Comparison of ENCODE assay signal across 17 mouse cellular contexts in the genomic region with DNA sequence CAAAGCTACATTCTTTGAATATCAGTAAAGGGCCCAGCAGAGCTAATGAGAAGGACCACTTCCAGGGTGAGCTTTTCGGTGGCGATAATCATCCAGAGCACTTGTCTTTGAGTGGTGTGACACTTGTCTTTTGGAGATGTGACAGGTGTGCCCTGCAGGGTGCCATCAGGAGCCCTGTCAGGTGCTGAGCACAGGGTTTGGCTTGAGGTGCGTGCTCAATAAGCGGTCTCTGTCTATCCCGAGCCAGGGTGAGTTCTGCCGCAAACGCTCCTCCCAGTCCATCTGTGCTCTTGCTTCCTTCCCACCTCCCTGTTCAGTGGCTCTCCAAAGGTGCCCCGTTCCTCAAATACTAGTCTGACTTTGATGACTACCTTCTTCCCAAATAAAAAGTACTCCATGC. TPM values are rescaled to one million over a fixed set of nuclear protein-coding genes. Genes with fewer than 3 reads are reported as not detected.
DNase-seq lines count a peak whose midpoint lies in the region; ATAC-seq and TF ChIP-seq lines count a peak whose summit lies in the region.
"Had no signal": no experiment of that assay in that cellular context is flagged by ENCODE, and none has a peak within 500 bp of the region (broad histone marks: within the 10 kb centered on the region; RNA-seq: fewer than 3 reads in every experiment).

No protein-coding gene starts in this region.

- no peak for TF ChIP-seq CTCF in liver, postnatal 0 days (IDR thresholded peaks at IDR 0.05; ENCODE audit: low read depth)

- no peak for TF ChIP-seq EP300 in liver, postnatal 0 days (IDR thresholded peaks at IDR 0.05; ENCODE audit: low read depth)

- H3K9me3 ChIP-seq in heart, embryonic 15.5 days (replicated peaks) = no peaks in the 10 kb centered on the region
- no peaks in the 10 kb centered on the region for H3K9me3 ChIP-seq in lung, embryonic 16.5 days (ENCODE audit: control insufficient read depth, low read length)
- no peaks in the 10 kb centered on the region for H3K9me3 ChIP-seq in liver, postnatal 0 days (ENCODE audit: low read length)
- H3K9me3 ChIP-seq: forebrain, embryonic 15.5 days; hindbrain, embryonic 13.5 days; liver, embryonic 15.5 days; midbrain, embryonic 10.5 days; neural tube, embryonic 13.5 days had no signal

- no peaks in the 10 kb centered on the region for H3K27me3 ChIP-seq in heart, embryonic 15.5 days
- no peaks in the 10 kb centered on the region for H3K27me3 ChIP-seq in lung, embryonic 16.5 days (ENCODE audit: control insufficient read depth, insufficient read depth, low read depth, low read length)
- no peaks in the 10 kb centered on the region for H3K27me3 ChIP-seq in liver, postnatal 0 days (ENCODE audit: insufficient read depth, low read length)
- H3K27me3 ChIP-seq: forebrain, embryonic 15.5 days; hindbrain, embryonic 13.5 days; liver, embryonic 15.5 days; neural tube, embryonic 13.5 days had no signal

- H3K4me2 ChIP-seq in heart, embryonic 15.5 days = peak overlapping the region; percentile 45
- H3K4me2 ChIP-seq in lung, embryonic 16.5 days (ENCODE audit: low read depth, low read length) = peak overlapping the region; percentile 22; the same call in 1 of the 2 replicates
- H3K4me2 ChIP-seq in liver, postnatal 0 days (ENCODE audit: low read depth, low read length) = no peak overlapping the region
- H3K4me2 ChIP-seq: forebrain, embryonic 15.5 days; hindbrain, embryonic 13.5 days; liver, embryonic 15.5 days; neural tube, embryonic 13.5 days had no signal

- no peak; the same call in 1 of the 2 replicates for ATAC-seq in heart, embryonic 15.5 days (replicated peaks; ENCODE audit: insufficient number of reproducible peaks, insufficient read depth, low FRiP score, low read depth)
- no peak for ATAC-seq in lung, embryonic 16.5 days (ENCODE audit: low read depth)
- no peak for ATAC-seq in liver, postnatal 0 days
- ATAC-seq: forebrain, embryonic 15.5 days; intestine, embryonic 16.5 days had no signal

- peaks cover 39% of the 10 kb centered on the region for H3K4me1 ChIP-seq in heart, embryonic 15.5 days (replicated peaks)
- peaks cover 29% of the 10 kb centered on the region for H3K4me1 ChIP-seq in lung, embryonic 16.5 days (replicated peaks; ENCODE audit: control insufficient read depth, insufficient read depth, low read length)
- H3K4me1 ChIP-seq in liver, postnatal 0 days (ENCODE audit: insufficient read depth) = no peaks in the 10 kb centered on the region; the same call in 1 of the 2 replicates
- H3K4me1 ChIP-seq: forebrain, embryonic 15.5 days; liver, embryonic 15.5 days; neural tube, embryonic 13.5 days had no signal

- no peak for DNase-seq in heart, postnatal 4 days
- no peak for DNase-seq in lung, adult 18-20 months
- peak; percentile 94 for DNase-seq in cerebellum, adult 9-10 months
- no peak for DNase-seq in liver, postnatal 0 days
- no peak for DNase-seq in testis, postnatal 14 days (ENCODE audit: low spot score)
- DNase-seq: gastrocnemius, postnatal 36 days; lung, postnatal 4 days had no signal

- no peaks in the 10 kb centered on the region for H3K36me3 ChIP-seq in heart, embryonic 15.5 days
- H3K36me3 ChIP-seq in lung, embryonic 16.5 days (ENCODE audit: control insufficient read depth, insufficient read depth, low read length) = no peaks in the 10 kb centered on the region
- no peaks in the 10 kb centered on the region for H3K36me3 ChIP-seq in liver, postnatal 0 days (replicated peaks; ENCODE audit: insufficient read depth, low read length)
- H3K36me3 ChIP-seq: forebrain, embryonic 15.5 days; hindbrain, embryonic 13.5 days; liver, embryonic 15.5 days; midbrain, embryonic 10.5 days; neural tube, embryonic 13.5 days had no signal

- no peak overlapping the region for H3K4me3 ChIP-seq in heart, embryonic 15.5 days
- no peak overlapping the region for H3K4me3 ChIP-seq in lung, embryonic 16.5 days (ENCODE audit: low read length)
- no peak overlapping the region for H3K4me3 ChIP-seq in liver, postnatal 0 days (ENCODE audit: low read depth, low read length)
- H3K4me3 ChIP-seq: forebrain, embryonic 15.5 days; hindbrain, embryonic 13.5 days; layer of hippocampus, adult 2 months; liver, embryonic 15.5 days; midbrain, embryonic 10.5 days; neural tube, embryonic 13.5 days had no signal

- no peak overlapping the region for H3K9ac ChIP-seq in heart, embryonic 15.5 days
- no peak overlapping the region for H3K9ac ChIP-seq in lung, embryonic 16.5 days (ENCODE audit: low read length)
- H3K9ac ChIP-seq in liver, postnatal 0 days (replicated peaks) = no peak overlapping the region
- H3K9ac ChIP-seq: forebrain, embryonic 15.5 days; hindbrain, embryonic 13.5 days; liver, embryonic 15.5 days; neural tube, embryonic 13.5 days had no signal

- 41% methylated on average over 8 of the region's 8 CpGs for WGBS in heart, embryonic 15.5 days
- 57% methylated on average over 8 of the region's 8 CpGs for WGBS in lung, embryonic 16.5 days
- WGBS in liver, postnatal 0 days (ENCODE audit: insufficient replicate concordance) = 84% methylated on average over 8 of the region's 8 CpGs

- H3K27ac ChIP-seq in heart, embryonic 15.5 days = peak overlapping the region; percentile 62
- no peak overlapping the region for H3K27ac ChIP-seq in lung, embryonic 16.5 days (ENCODE audit: low read length)
- no peak overlapping the region for H3K27ac ChIP-seq in liver, postnatal 0 days (ENCODE audit: low read depth)
- H3K27ac ChIP-seq: forebrain, embryonic 15.5 days; hindbrain, embryonic 13.5 days; kidney, postnatal 0 days; layer of hippocampus, adult 2 months; liver, embryonic 15.5 days; midbrain, embryonic 10.5 days; neural tube, embryonic 13.5 days had no signal

RNA-seq across cellular contexts. Expression of a gene that starts 35.5 kb away (rescaled TPM):
- polyA plus RNA-seq in heart, embryonic 15.5 days (2015; fragmentation: Nextera tagmentation; extraction: Ambion mirVana) = 99.3 and 108 TPM in 2 replicates
- 100 to 1,000 TPM; 208 to 210 TPM for total RNA-seq in heart, postnatal 4 days (2021)
- polyA plus RNA-seq in lung, embryonic 16.5 days (2015; fragmentation: Nextera tagmentation; extraction: Ambion mirVana) = 34.3 and 35.0 TPM in 2 replicates
- 6.9 and 7.4 TPM in 2 replicates for polyA plus RNA-seq in liver, postnatal 0 days (2015; fragmentation: Nextera tagmentation; extraction: Ambion mirVana)
